Mouse (Mus musculus) liver, postnatal 0 days (tissue): Measurements from ENCODE around the gene Efnb1.

Experiments
- CTCF ChIP-seq: sonication (generic); IDR thresholded peaks from 2 replicates; pipeline ENCODE4 v1.5.1; 2016; ENCODE audit warnings: antibody characterized with exemption, low read depth
- EP300 ChIP-seq: IDR thresholded peaks from 2 replicates; pipeline ENCODE4 v1.6.1; 2016; ENCODE audit warnings: antibody characterized with exemption, low read depth, mild to moderate bottlenecking

DNA sequence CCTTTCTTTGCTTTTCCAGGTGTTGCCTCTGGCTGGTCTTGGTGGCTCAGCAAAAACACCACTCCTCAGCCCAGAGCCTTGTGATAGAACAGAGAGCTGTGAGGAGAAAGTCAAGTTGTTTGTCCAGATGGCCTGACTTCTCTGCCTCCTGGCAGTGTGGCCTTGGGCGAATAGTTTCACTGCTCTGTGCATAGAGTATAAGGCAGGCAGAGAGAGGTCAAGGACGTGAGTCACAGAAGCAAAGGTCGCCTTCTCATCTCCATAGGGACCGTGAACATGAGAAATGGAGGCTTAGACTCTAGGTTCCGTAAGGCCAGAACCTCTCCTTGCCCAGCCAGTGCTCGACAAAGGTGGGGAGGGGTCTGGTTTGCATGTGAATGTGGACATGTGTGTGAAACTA is 3.4 kb upstream of the Efnb1 start:
- TF ChIP-seq CTCF: no peak
- TF ChIP-seq EP300: no peak
